Mouse (Mus musculus) brain, embryonic 14.5 days (tissue): ENCODE data around the gene Fgf11.

Experiments
- CTCF ChIP-seq: fragments of 200-500 bp; IDR thresholded peaks from 2 replicates; pipeline ENCODE4 v1.5.1; 2012; ENCODE audit warnings: inconsistent platforms, mild to moderate bottlenecking, moderate library complexity, borderline replicate concordance; ENCODE audit not compliant: insufficient read depth, insufficient read length; ENCODE audit errors: extremely low read depth
- POLR2A ChIP-seq: fragments of 200-500 bp; IDR thresholded peaks from 2 replicates; pipeline ENCODE4 v1.6.1; 2012; ENCODE audit warnings: mild to moderate bottlenecking, inconsistent platforms, borderline replicate concordance; ENCODE audit not compliant: poor library complexity, insufficient read depth, insufficient read length, severe bottlenecking; ENCODE audit errors: extremely low read depth

DNA sequence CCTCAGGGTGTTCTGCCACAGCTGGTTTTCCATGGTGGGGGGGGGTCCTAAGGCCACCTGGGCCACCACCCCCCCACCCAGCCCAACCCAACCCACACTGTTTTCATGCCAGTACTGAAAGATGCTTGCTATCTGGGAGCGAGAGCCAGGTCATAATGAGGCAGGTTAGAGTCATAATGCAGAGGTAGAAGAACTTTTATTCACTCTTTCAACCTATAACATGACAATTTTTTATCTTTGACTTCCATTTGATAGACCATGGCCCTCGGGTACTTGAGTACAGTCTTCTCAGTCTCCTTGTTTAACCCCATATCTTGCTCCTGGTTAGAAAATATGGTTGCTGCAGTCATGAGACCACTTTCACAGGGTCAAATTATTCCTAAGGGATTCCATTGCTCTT, 16.7 kb upstream of the Fgf11 start, which contains the start of gene Spem2:
- TF ChIP-seq CTCF (no peak), POLR2A (no peak)
